27 mouse cellular contexts compared by ENCODE assay signal in genomic region chr9:99786864-99787263, GRCm38 (mm10).
DNase-seq lines count a peak whose midpoint lies in the region; ATAC-seq and TF ChIP-seq lines count a peak whose summit lies in the region.
"Had no signal": no experiment of that assay in that cellular context is flagged by ENCODE, and none has a peak within 500 bp of the region (broad histone marks: within the 10 kb centered on the region; RNA-seq: fewer than 3 reads in every experiment).

No protein-coding gene starts in this region.

- H3K9me3 ChIP-seq in kidney, postnatal 0 days (replicated peaks; ENCODE audit: low read length) = no peaks in the 10 kb centered on the region
- no peaks in the 10 kb centered on the region for H3K9me3 ChIP-seq in midbrain, postnatal 0 days (ENCODE audit: low read length)
- H3K9me3 ChIP-seq: embryonic facial prominence, embryonic 13.5 days; embryonic facial prominence, embryonic 15.5 days; forebrain, embryonic 10.5 days; forebrain, embryonic 12.5 days had no signal

- no peaks in the 10 kb centered on the region for H3K27me3 ChIP-seq in kidney, postnatal 0 days (ENCODE audit: insufficient read depth, low read length)
- no peaks in the 10 kb centered on the region for H3K27me3 ChIP-seq in kidney, adult 2 months (replicated peaks; ENCODE audit: control insufficient read depth, insufficient read depth, low read length)
- no peaks in the 10 kb centered on the region for H3K27me3 ChIP-seq in midbrain, postnatal 0 days (ENCODE audit: insufficient read depth, low read length)
- H3K27me3 ChIP-seq: embryonic facial prominence, embryonic 15.5 days had no signal

- no peak overlapping the region for H3K9ac ChIP-seq in kidney, postnatal 0 days (ENCODE audit: low read depth, low read length)
- no peak overlapping the region for H3K9ac ChIP-seq in midbrain, postnatal 0 days (replicated peaks; ENCODE audit: low read length, poor library complexity, severe bottlenecking)
- H3K9ac ChIP-seq: embryonic facial prominence, embryonic 13.5 days; embryonic facial prominence, embryonic 15.5 days; forebrain, embryonic 12.5 days had no signal

- H3K4me1 ChIP-seq in kidney, postnatal 0 days (replicated peaks; ENCODE audit: insufficient read depth, low read length) = no peaks in the 10 kb centered on the region
- no peaks in the 10 kb centered on the region for H3K4me1 ChIP-seq in kidney, adult 2 months (ENCODE audit: control insufficient read depth, insufficient read depth, low read length)
- H3K4me1 ChIP-seq in midbrain, postnatal 0 days (ENCODE audit: insufficient read depth, low read length) = no peaks in the 10 kb centered on the region
- H3K4me1 ChIP-seq: embryonic facial prominence, embryonic 13.5 days; embryonic facial prominence, embryonic 15.5 days had no signal

- H3K36me3 ChIP-seq in kidney, postnatal 0 days (ENCODE audit: insufficient read depth, low read length) = no peaks in the 10 kb centered on the region
- no peaks in the 10 kb centered on the region for H3K36me3 ChIP-seq in kidney, adult 2 months (ENCODE audit: control insufficient read depth, insufficient read depth, low read length)
- no peaks in the 10 kb centered on the region for H3K36me3 ChIP-seq in midbrain, postnatal 0 days (ENCODE audit: insufficient read depth, low read length)
- H3K36me3 ChIP-seq: embryonic facial prominence, embryonic 13.5 days; embryonic facial prominence, embryonic 15.5 days; forebrain, embryonic 10.5 days; forebrain, embryonic 12.5 days; G1E had no signal

- WGBS in kidney, postnatal 0 days = 51% methylated on average over 7 of the region's 7 CpGs
- 40% methylated on average over 7 of the region's 7 CpGs for WGBS in kidney, adult 2 months
- 89% methylated on average over 7 of the region's 7 CpGs for WGBS in midbrain, postnatal 0 days

- H3K4me3 ChIP-seq in kidney, postnatal 0 days (replicated peaks; ENCODE audit: low read depth, low read length) = no peak overlapping the region
- no peak overlapping the region for H3K4me3 ChIP-seq in kidney, adult 2 months (ENCODE audit: insufficient read depth, low read depth, low read length)
- no peak overlapping the region for H3K4me3 ChIP-seq in midbrain, postnatal 0 days (ENCODE audit: low read depth, low read length)
- H3K4me3 ChIP-seq: embryonic facial prominence, embryonic 13.5 days; embryonic facial prominence, embryonic 15.5 days; erythroblast, embryonic 14.5 days; forebrain, embryonic 10.5 days; forebrain, embryonic 12.5 days had no signal

- TF ChIP-seq CTCF in kidney, postnatal 0 days (IDR thresholded peaks at IDR 0.05; ENCODE audit: low read depth) = no peak
- no peak for TF ChIP-seq CTCF in kidney, adult 2 months (conservative IDR thresholded peaks at IDR 0.05; ENCODE audit: insufficient read depth, insufficient read length, low read depth, low read length)
- no peak for TF ChIP-seq CTCF in midbrain, postnatal 0 days (IDR thresholded peaks at IDR 0.05)

- no peak overlapping the region for H3K4me2 ChIP-seq in kidney, postnatal 0 days (ENCODE audit: low read length)
- no peak overlapping the region for H3K4me2 ChIP-seq in midbrain, postnatal 0 days (ENCODE audit: low read depth, low read length, poor library complexity, severe bottlenecking)
- H3K4me2 ChIP-seq: embryonic facial prominence, embryonic 13.5 days; embryonic facial prominence, embryonic 15.5 days; forebrain, embryonic 12.5 days had no signal

- peak; percentile 6 for DNase-seq in kidney, postnatal 0 days (ENCODE audit: low spot score)
- DNase-seq in kidney, adult 2 months = no peak
- no peak for DNase-seq in midbrain, postnatal 0 days (ENCODE audit: low spot score)
- DNase-seq in frontal cortex, adult 2 months (ENCODE audit: extremely low spot score in 1 of 2, low spot score in 1 of 2) = no peak
- DNase-seq: adrenal gland, adult 8-10 months; adrenal gland, postnatal 14 days; adrenal gland, postnatal 36 days; B cell, adult 2 months; cerebellum, adult 11-12 months; cerebellum, adult 2 months; cerebellum, adult 9-10 months; cerebellum, postnatal 10 days; cerebellum, postnatal 25 days; embryo, embryonic 11 days had no signal

- H3K27ac ChIP-seq in kidney, postnatal 0 days = no peak overlapping the region
- no peak overlapping the region for H3K27ac ChIP-seq in kidney, adult 2 months (ENCODE audit: insufficient read depth, low read depth, low read length)
- H3K27ac ChIP-seq in midbrain, postnatal 0 days (ENCODE audit: low read depth, low read length) = no peak overlapping the region
- H3K27ac ChIP-seq: embryonic facial prominence, embryonic 13.5 days; embryonic facial prominence, embryonic 15.5 days; forebrain, embryonic 10.5 days; forebrain, embryonic 12.5 days had no signal

- TF ChIP-seq POLR2A in kidney, adult 2 months (IDR thresholded peaks at IDR 0.05; ENCODE audit: low read depth, low read length) = no peak

- no peak for ATAC-seq in kidney, postnatal 0 days (replicated peaks; ENCODE audit: low FRiP score, low read depth)
- ATAC-seq in hematopoietic stem cell, adult 5-6 weeks (replicated peaks in 1 of 2; ENCODE audit: insufficient read depth in 1 of 2, low FRiP score in 2 of 2, low TSS enrichment in 1 of 2, low read depth in 1 of 2, poor library complexity in 2 of 2, severe bottlenecking in 2 of 2) = peak; percentile 45 to 86; a peak in 3 of 4 replicates
- ATAC-seq in megakaryocyte progenitor cell, adult 5-6 weeks (replicated peaks; ENCODE audit: poor library complexity) = peak; percentile 83
- no peak for ATAC-seq in midbrain, postnatal 0 days (ENCODE audit: low FRiP score)
- ATAC-seq: activated CD4-positive, CD25-positive, alpha-beta regulatory T cell, adult 4 months; CD4-positive, CD25-positive, alpha-beta regulatory T cell, adult 4 months; forebrain, embryonic 14.5 days; forebrain, embryonic 16.5 days; Patski had no signal

Comparison
In these comparisons a context has a peak if more than half of its experiments do, and no peak if none do; other contexts are left out.
1. ATAC-seq: peak in hematopoietic stem cell, adult 5-6 weeks (2 of 2) and megakaryocyte progenitor cell, adult 5-6 weeks (single experiment); none in kidney, postnatal 0 days (single experiment) and midbrain, postnatal 0 days (single experiment).